Mouse (Mus musculus) heart, embryonic 13.5 days (tissue): ENCODE data around the gene Actl7a. TPM values are rescaled to one million over a fixed set of nuclear protein-coding genes. Genes with fewer than 3 reads are reported as not detected.

Experiments used
- ATAC-seq: fragments of 200-750 bp; cut with Nextera tagmentation; 2 replicates; pipeline ENCODE4 v1.8.0; 2017; ENCODE audit warnings: moderate TSS enrichment; ENCODE audit not compliant: insufficient number of reproducible peaks, low FRiP score, low TSS enrichment; ENCODE audit errors: extremely low read depth
- H3K27ac ChIP-seq: fragments of 300-500 bp; sonication (generic); replicated peaks from 2 replicates; pipeline ENCODE4 v1.5.1; 2015; ENCODE audit warnings: moderate library complexity, mild to moderate bottlenecking, inconsistent platforms
- H3K27me3 ChIP-seq: fragments of 300-500 bp; sonication (generic); replicated peaks from 2 replicates; pipeline ENCODE4 v1.6.1; 2015; ENCODE audit warnings: mild to moderate bottlenecking, inconsistent platforms
- H3K36me3 ChIP-seq: fragments of 300-500 bp; sonication (generic); 2 replicates; pipeline ENCODE4 v1.6.1; 2015; ENCODE audit warnings: mild to moderate bottlenecking, inconsistent platforms
- H3K4me1 ChIP-seq: fragments of 300-500 bp; sonication (generic); 2 replicates; pipeline ENCODE4 v1.6.1; 2015; ENCODE audit warnings: inconsistent platforms
- H3K4me2 ChIP-seq: fragments of 300-500 bp; sonication (generic); 2 replicates; pipeline ENCODE4 v1.6.1; 2015; ENCODE audit warnings: inconsistent platforms, mild to moderate bottlenecking, moderate library complexity
- H3K4me3 ChIP-seq: fragments of 300-500 bp; sonication (generic); 2 replicates; pipeline ENCODE4 v1.5.1; 2015; ENCODE audit warnings: moderate library complexity, mild to moderate bottlenecking, inconsistent platforms
- H3K9ac ChIP-seq: fragments of 300-500 bp; sonication (generic); 2 replicates; pipeline ENCODE4 v1.6.1; 2015; ENCODE audit warnings: inconsistent platforms, mild to moderate bottlenecking, moderate library complexity
- H3K9me3 ChIP-seq: fragments of 300-500 bp; sonication (generic); 2 replicates; pipeline ENCODE4 v1.6.1; 2016; ENCODE audit warnings: inconsistent platforms
- WGBS: fragments of 180-500 bp; shearing (Covaris S2); methylation state at CpG from one replicate; pipeline ENCODE4 v1.1.7; 2015; ENCODE audit warnings: mixed read lengths; 5-methylcytosine and 5-hydroxymethylcytosine counted together
- polyA plus RNA-seq: library from polyadenylated mRNA; unstranded; fragments of >200 nt; fragmentation: Nextera tagmentation; extraction: Ambion mirVana; gene quantifications from 2 replicates; pipeline ENCODE4 v1.2.1, GENCODE M21; 2015

The Actl7a gene
- polyA plus RNA-seq = not detected in 2 replicates

DNA sequence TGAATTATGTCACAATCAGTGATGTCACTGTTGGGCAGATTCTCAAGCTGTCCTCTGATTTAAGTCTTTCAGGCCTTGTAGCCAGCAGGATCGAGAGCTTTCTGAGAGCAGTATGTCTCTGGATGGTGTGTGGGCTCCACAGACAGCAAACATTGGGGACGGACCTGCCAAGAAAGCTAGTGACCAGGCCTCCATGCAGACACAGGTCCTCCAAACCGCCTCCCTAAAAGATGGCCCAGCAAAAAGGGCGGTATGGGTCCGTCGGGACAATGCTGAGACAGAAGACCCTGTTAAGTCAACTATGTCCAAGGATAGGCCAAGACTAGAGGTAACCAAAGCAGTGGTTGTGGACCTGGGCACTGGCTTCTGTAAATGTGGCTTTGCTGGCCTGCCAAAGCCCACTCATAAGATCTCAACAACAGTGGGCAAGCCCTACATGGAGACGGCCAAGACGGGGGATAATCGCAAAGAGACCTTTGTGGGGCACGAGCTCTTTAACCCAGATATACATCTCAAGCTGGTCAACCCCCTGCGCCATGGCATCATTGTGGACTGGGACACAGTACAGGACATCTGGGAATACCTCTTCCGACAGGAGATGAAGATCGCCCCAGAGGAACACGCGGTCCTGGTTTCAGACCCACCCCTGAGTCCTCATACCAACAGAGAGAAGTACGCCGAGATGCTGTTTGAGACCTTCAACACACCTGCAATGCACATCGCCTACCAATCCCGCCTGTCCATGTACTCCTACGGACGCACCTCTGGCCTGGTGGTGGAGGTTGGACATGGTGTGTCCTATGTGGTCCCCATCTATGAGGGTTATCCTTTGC lies at the start of gene Actl7a:
Actl7a (plus strand) TSS at position 51 of the 833 bp plus-strand sequence.
- Histone ChIP-seq H3K4me1 (no peaks in the 10 kb centered on the region), H3K4me2 (no peak within 1 kb of the TSS), H3K36me3 (peaks cover 51% of the 10 kb centered on the region), H3K27me3 (no peaks in the 10 kb centered on the region), H3K4me3 (no peak within 1 kb of the TSS), H3K27ac (no peak within 1 kb of the TSS), H3K9me3 (no peaks in the 10 kb centered on the region), H3K9ac (no peak within 1 kb of the TSS)
- no peak for ATAC-seq
- WGBS = 93% methylated on average over 21 of the region's 21 CpGs

DNA sequence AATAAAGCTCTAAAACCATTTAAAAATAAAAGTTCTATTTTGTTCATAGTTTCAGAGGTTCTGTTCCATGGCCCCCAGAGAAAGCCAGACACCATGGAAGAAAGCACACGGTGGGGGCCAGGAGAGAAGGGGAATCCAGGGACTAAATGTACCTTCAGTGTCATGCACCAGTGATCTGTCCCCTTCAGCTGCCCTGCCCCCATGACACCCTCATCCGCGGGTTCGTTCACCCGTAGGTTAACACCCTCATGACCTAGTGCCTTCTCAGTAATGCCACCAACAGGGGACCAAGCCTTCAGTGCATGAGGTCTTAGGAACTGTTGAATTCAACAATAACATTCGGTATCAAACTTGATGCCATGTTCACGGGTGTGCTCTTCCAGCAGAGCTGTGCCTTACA lies 46.8 kb upstream of the Actl7a start:
- Histone ChIP-seq H3K27me3 (no peaks in the 10 kb centered on the region), H3K4me1 (peaks cover 4% of the 10 kb centered on the region; the same call in 1 of the 2 replicates), H3K36me3 (no peaks in the 10 kb centered on the region), H3K4me3 (no peak overlapping the region), H3K27ac (no peak overlapping the region), H3K9me3 (no peaks in the 10 kb centered on the region), H3K9ac (no peak overlapping the region), H3K4me2 (no peak overlapping the region)
- WGBS = 68% methylated on average over 7 of the region's 7 CpGs
- no peak for ATAC-seq

GRCm38 (mm10) chr4:56698671-56699070 lies 44.5 kb upstream of the Actl7a start:
- Histone ChIP-seq H3K27me3 (no peaks in the 10 kb centered on the region), H3K9me3 (no peaks in the 10 kb centered on the region), H3K4me2 (no peak overlapping the region), H3K4me1 (peaks cover 4% of the 10 kb centered on the region; the same call in 1 of the 2 replicates), H3K9ac (no peak overlapping the region), H3K36me3 (no peaks in the 10 kb centered on the region), H3K4me3 (no peak overlapping the region), H3K27ac (no peak overlapping the region)
- no peak for ATAC-seq
- 19% methylated on average over 5 of the region's 5 CpGs for WGBS

GRCm38 (mm10) chr4:56702234-56702633 lies 41.0 kb upstream of the Actl7a start:
- Histone ChIP-seq H3K27me3 (no peaks in the 10 kb centered on the region), H3K9me3 (no peaks in the 10 kb centered on the region), H3K4me2 (0 out of 2 replicates have a peak overlapping the region, but pooled peaks have one; percentile 12), H3K27ac (no peak overlapping the region), H3K4me1 (peaks cover 4% of the 10 kb centered on the region; the same call in 1 of the 2 replicates), H3K4me3 (no peak overlapping the region), H3K36me3 (no peaks in the 10 kb centered on the region), H3K9ac (no peak overlapping the region)
- ATAC-seq = no peak
- WGBS = 37% methylated on average over 10 of the region's 10 CpGs

DNA sequence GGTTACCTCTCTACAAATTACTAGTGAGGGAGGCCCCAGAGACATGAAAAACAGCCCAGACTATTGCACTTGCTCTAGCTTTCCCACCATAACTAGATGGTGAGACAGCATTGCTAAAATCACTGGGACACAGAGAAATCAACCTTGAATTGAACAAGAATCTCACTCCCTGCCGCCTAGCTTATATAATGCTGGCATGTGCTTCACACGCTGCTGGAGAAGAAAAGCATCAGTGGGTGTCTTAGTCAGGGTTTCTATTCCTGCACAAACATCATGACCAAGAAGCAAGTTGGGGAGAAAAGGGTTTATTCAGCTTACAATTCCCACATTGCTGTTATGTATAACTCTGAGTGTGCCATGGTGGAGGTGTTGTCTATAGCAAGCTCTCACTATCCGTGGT lies 30.1 kb upstream of the Actl7a start:
- Histone ChIP-seq H3K9me3 (no peaks in the 10 kb centered on the region), H3K4me1 (peaks cover 19% of the 10 kb centered on the region), H3K27ac (no peak overlapping the region), H3K36me3 (no peaks in the 10 kb centered on the region), H3K9ac (no peak overlapping the region), H3K4me2 (no peak overlapping the region), H3K4me3 (no peak overlapping the region), H3K27me3 (no peaks in the 10 kb centered on the region)
- no peak for ATAC-seq
- WGBS = 81% methylated on average over 3 of the region's 3 CpGs

DNA sequence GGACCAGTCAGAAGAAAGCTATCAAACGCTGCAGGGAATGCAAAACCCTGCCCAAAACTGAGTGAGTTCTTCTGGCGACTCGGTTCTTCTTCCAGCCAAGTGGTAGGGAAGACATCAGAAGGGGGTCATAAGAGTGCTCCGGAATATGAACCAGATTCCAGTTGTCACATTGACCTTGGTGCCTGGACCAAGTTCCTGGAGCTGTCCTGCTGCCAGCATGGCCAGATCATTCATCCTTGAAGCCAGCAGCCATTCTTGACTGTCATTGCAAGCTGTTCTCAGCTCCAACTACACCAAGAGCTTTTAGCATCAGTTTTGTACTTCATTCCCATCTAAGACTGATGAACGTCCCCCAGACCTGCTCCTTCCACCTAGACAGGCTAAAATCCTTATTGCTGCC lies 26.4 kb upstream of the Actl7a start:
- no peak overlapping the region for H3K4me2 ChIP-seq
- H3K4me3 ChIP-seq = no peak overlapping the region
- 64% methylated on average over 5 of the region's 5 CpGs for WGBS
- no peak for ATAC-seq
- no peak overlapping the region for H3K27ac ChIP-seq
- H3K9ac ChIP-seq = no peak overlapping the region
- no peaks in the 10 kb centered on the region for H3K27me3 ChIP-seq
- H3K36me3 ChIP-seq = no peaks in the 10 kb centered on the region
- peaks cover 40% of the 10 kb centered on the region for H3K4me1 ChIP-seq
- no peaks in the 10 kb centered on the region for H3K9me3 ChIP-seq

- H3K27ac ChIP-seq = peak overlapping the region; percentile 93
- no peak overlapping the region for H3K9ac ChIP-seq
- no peak overlapping the region for H3K4me2 ChIP-seq
- peaks cover 52% of the 10 kb centered on the region for H3K4me1 ChIP-seq
- 79% methylated on average over 3 of the region's 3 CpGs for WGBS
- H3K4me3 ChIP-seq = no peak overlapping the region
- no peaks in the 10 kb centered on the region for H3K9me3 ChIP-seq
- H3K27me3 ChIP-seq = no peaks in the 10 kb centered on the region
- H3K36me3 ChIP-seq = no peaks in the 10 kb centered on the region
- no peak for ATAC-seq
These were observed 25.3 kb upstream of the Actl7a start for GRCm38 (mm10) chr4:56717932-56718331.

DNA sequence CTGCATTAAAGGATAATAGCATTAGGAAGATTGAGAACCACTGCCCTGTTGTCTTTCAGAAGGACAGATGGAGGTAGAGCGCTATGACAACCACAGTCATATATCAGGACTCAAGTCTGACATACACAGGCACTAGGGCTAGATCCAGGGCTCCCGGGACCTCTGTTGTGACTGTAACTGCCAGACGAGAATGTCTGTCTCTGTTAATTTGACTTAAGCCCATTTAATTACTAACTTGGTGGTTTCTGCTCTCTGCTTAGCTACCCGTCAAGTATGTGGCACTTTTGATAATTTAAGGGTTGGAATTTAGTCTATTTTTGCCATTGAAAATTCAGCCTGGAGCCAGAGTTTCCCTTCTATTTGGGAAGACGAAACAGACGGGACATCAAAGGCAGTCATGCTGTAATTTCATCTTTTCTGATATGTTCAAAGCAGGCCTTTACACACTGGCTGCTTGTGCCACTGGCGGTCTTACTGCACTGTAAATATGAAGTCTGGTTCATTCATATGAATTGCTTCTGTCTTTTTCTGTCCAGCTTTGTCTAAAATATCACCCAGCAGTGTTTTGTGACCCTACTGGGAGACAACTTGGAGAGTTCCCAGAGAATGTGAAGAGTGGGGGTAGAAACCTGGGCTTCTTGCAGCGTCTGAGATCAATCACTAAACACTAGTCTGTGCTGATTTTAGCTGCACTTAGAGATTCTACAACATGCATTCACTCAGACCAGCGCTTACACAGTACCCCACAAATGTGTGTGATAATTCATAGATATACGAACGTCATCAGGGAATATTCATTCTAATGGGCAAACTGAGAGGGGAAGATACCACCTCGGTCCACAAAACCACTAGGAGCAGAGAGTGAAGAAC lies 24.4 kb upstream of the Actl7a start:
- H3K4me3 ChIP-seq = no peak overlapping the region
- H3K9ac ChIP-seq = 0 out of 2 replicates have a peak overlapping the region, but pooled peaks have one; percentile 15
- peaks cover 52% of the 10 kb centered on the region for H3K4me1 ChIP-seq
- peak overlapping the region; percentile 48 for H3K4me2 ChIP-seq
- 25% methylated on average over 12 of the region's 12 CpGs for WGBS
- H3K36me3 ChIP-seq = no peaks in the 10 kb centered on the region
- no peaks in the 10 kb centered on the region for H3K9me3 ChIP-seq
- peak overlapping the region; percentile 93 for H3K27ac ChIP-seq
- no peak for ATAC-seq
- H3K27me3 ChIP-seq = no peaks in the 10 kb centered on the region

- Histone ChIP-seq H3K4me1 (peaks cover 52% of the 10 kb centered on the region), H3K9ac (0 out of 2 replicates have a peak overlapping the region, but pooled peaks have one; percentile 15), H3K27ac (peak overlapping the region; percentile 93), H3K4me2 (peak overlapping the region; percentile 48), H3K4me3 (no peak overlapping the region), H3K9me3 (no peaks in the 10 kb centered on the region), H3K36me3 (no peaks in the 10 kb centered on the region), H3K27me3 (no peaks in the 10 kb centered on the region)
- 25% methylated on average over 9 of the region's 9 CpGs for WGBS
- ATAC-seq = peak; percentile 54; the same call in 1 of the 2 replicates
These were observed 23.8 kb upstream of the Actl7a start for GRCm38 (mm10) chr4:56719456-56719855.

GRCm38 (mm10) chr4:56720403-56720802 lies 22.8 kb upstream of the Actl7a start:
- Histone ChIP-seq H3K4me3 (no peak overlapping the region), H3K36me3 (no peaks in the 10 kb centered on the region), H3K9me3 (no peaks in the 10 kb centered on the region), H3K4me1 (peaks cover 52% of the 10 kb centered on the region), H3K9ac (no peak overlapping the region), H3K4me2 (peak overlapping the region; percentile 48; the same call in 1 of the 2 replicates), H3K27ac (peak overlapping the region; percentile 93), H3K27me3 (no peaks in the 10 kb centered on the region)
- 43% methylated on average over 9 of the region's 9 CpGs for WGBS
- ATAC-seq = no peak

DNA sequence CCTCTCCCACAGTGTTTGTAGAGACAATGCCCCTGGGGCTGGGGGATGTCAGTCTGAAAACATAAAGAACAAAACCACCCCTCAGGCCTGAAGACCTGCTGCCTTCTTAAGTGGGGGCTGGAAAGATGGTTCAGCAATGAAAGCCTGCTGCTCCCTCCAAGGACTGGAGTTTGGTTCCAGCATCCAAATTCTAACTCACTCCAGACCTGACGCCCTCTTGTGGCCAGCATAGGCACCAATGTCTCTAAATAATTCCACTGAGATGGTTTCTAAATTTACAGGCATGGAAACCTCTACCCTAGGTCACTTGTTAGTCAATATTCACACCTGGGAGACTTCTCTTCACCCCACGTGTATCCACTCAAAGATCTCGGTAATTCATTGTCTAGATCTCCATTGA lies 21.7 kb upstream of the Actl7a start:
- ATAC-seq = no peak
- H3K27me3 ChIP-seq = no peaks in the 10 kb centered on the region
- no peaks in the 10 kb centered on the region for H3K9me3 ChIP-seq
- H3K9ac ChIP-seq = no peak overlapping the region
- H3K4me1 ChIP-seq = peaks cover 52% of the 10 kb centered on the region
- H3K27ac ChIP-seq = no peak overlapping the region
- no peak overlapping the region for H3K4me3 ChIP-seq
- 27% methylated on average over 3 of the region's 3 CpGs for WGBS
- no peak overlapping the region for H3K4me2 ChIP-seq
- no peaks in the 10 kb centered on the region for H3K36me3 ChIP-seq
